Mouse (Mus musculus) left cerebral cortex, postnatal 25 days (tissue): ENCODE data around the gene Tle4. TPM values are rescaled to one million over a fixed set of nuclear protein-coding genes. Genes with fewer than 3 reads are reported as not detected.
A peak's percentile ranks its signal among the peaks of the same experiment; 100 is the strongest.
"Not testable (repeated sequence)": the region's sequence is repeated elsewhere in the genome, so short reads cannot be mapped to it uniquely, and the experiment has no call there.

Source experiments
- DNase-seq, 2 experiments: peaks; one replicate each; pipeline ENCODE4 v3.0.0; 2022; ENCODE audit warnings: low spot score in 2 of 2, mixed read lengths in 1 of 2
- intact Hi-C: fragments of 180-260 bp; cut with DNase I; formaldehyde crosslinking; loops from one replicate; pipeline ENCODE4 v1.15.1; 2025
- total RNA-seq, 2 experiments: library from RNA; stranded (reverse); gene quantifications; 2 replicates each; pipeline ENCODE4 v1.2.3; 2021

The Tle4 gene
- total RNA-seq = 10 to 100 TPM; 39.6 to 41.5 TPM

GRCm38 (mm10) chr19:14597917-14598689, at the start of gene Tle4:
Gene Tle4, minus strand, starts transcription at chr19:14598051.
- intact Hi-C loops = loop anchor here (1.0 to 5.0 kb wide), 5 partner anchors 293 to 1203 kb away; no protein-coding TSS in a partner anchor
- peak; percentile 100 for DNase-seq

- intact Hi-C loops = no loop called here
- DNase-seq = no peak
These were observed 47.8 kb upstream of the Tle4 start for GRCm38 (mm10) chr19:14645666-14646065.

- intact Hi-C loops = no loop called here
- DNase-seq = no peak
These were observed 46.9 kb upstream of the Tle4 start for GRCm38 (mm10) chr19:14644756-14645155.

GRCm38 (mm10) chr19:14643091-14643490, 45.2 kb upstream of the Tle4 start:
- intact Hi-C loops, DNase-seq: not testable (repeated sequence)

GRCm38 (mm10) chr19:14642663-14643062, 44.8 kb upstream of the Tle4 start:
- no peak for DNase-seq
- intact Hi-C loops = no loop called here

- peak; percentile 6 to 56 for DNase-seq
- intact Hi-C loops = no loop called here
These were observed 37.5 kb upstream of the Tle4 start for GRCm38 (mm10) chr19:14635213-14635928.

GRCm38 (mm10) chr19:14623355-14623754, 25.5 kb upstream of the Tle4 start:
- intact Hi-C loops = no loop called here
- no peak for DNase-seq

GRCm38 (mm10) chr19:14620534-14620933, 22.7 kb upstream of the Tle4 start:
- intact Hi-C loops = no loop called here
- peak in 1 of 2 experiments; percentile 90 for DNase-seq

- intact Hi-C loops = no loop called here
- DNase-seq = no peak
These were observed 22.0 kb upstream of the Tle4 start for GRCm38 (mm10) chr19:14619814-14620213.

- intact Hi-C loops = no loop called here
These were observed 17.0 kb upstream of the Tle4 start for GRCm38 (mm10) chr19:14614816-14615215.

GRCm38 (mm10) chr19:14610542-14611317, 12.9 kb upstream of the Tle4 start:
- DNase-seq = no peak
- intact Hi-C loops = no loop called here

More at GRCm38 (mm10) chr19:14614816-14615215, 17.0 kb upstream of the Tle4 start:
- no peak for DNase-seq

- intact Hi-C loops = no loop called here
- no peak for DNase-seq
These were observed 3.0 kb upstream of the Tle4 start for GRCm38 (mm10) chr19:14600841-14601240.

GRCm38 (mm10) chr19:14600354-14600753, 2.5 kb upstream of the Tle4 start:
- no peak for DNase-seq
- intact Hi-C loops = no loop called here

- no peak for DNase-seq
- intact Hi-C loops = loop anchor here (2.0 to 5.0 kb wide), 4 partner anchors 291 to 1012 kb away; no protein-coding TSS in a partner anchor
These were observed 2.0 kb upstream of the Tle4 start for GRCm38 (mm10) chr19:14599851-14600251.

GRCm38 (mm10) chr19:14598690-14599288, 938 bp upstream of the Tle4 start:
- DNase-seq = no peak
- intact Hi-C loops = loop anchor here (1.0 to 5.0 kb wide), 5 partner anchors 292 to 1203 kb away; no protein-coding TSS in a partner anchor

- peak; percentile 36 to 56 for DNase-seq
- intact Hi-C loops = loop anchor here (5.0 kb wide), 3 partner anchors 440 to 1015 kb away; no protein-coding TSS in a partner anchor
These were observed 622 bp downstream of the Tle4 start for GRCm38 (mm10) chr19:14596941-14597916.

GRCm38 (mm10) chr19:14596358-14596940, 1.4 kb downstream of the Tle4 start:
- intact Hi-C loops = loop anchor here (5.0 kb wide), 3 partner anchors 441 to 1016 kb away; no protein-coding TSS in a partner anchor
- DNase-seq = peak in 1 of 2 experiments; percentile 12
